Mouse (Mus musculus): ENCODE measurements around the gene Sfta2. TPM values are rescaled to one million over a fixed set of nuclear protein-coding genes. Genes with fewer than 3 reads are reported as not detected.
A peak's percentile ranks its signal among the peaks of the same experiment; 100 is the strongest.

Sfta2 gene
- polyA plus RNA-seq, 1 experiment, result not detected

DNA sequence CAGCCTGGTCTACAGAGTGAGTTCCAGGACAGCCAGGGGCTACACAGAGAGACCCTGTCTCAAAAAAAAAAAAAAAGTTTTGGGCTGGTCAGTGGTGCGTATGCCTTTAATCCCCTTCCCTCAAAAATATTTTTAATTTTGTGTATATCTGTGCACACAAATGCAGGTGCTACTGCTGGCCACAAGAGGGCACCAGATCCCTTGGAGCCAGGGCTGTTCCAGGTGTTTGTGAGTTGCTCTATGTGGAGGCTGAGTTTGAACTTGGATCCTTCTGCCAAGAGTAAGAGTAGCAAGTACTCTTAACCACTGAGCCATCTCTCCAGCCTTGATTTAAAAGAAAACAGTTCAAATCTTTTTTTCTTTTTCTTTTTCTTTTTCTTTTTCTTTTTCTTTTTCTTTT is 18.4 kb upstream of the Sfta2 start:
- no peak overlapping the region for H3K27ac ChIP-seq (ENCODE audit: insufficient read depth, low read depth, low read length)
- no peaks in the 10 kb centered on the region for H3K27me3 ChIP-seq (ENCODE audit: control insufficient read depth, insufficient read depth, low read length)
- H3K4me1 ChIP-seq (ENCODE audit: control insufficient read depth, insufficient read depth, insufficient read length, low read length), result peaks cover 3% of the 10 kb centered on the region; the same call in 1 of the 2 replicates
- H3K4me3 ChIP-seq (ENCODE audit: low read depth, low read length), result no peak overlapping the region
- TF ChIP-seq CTCF (IDR thresholded peaks at IDR 0.05; ENCODE audit: extremely low read depth, insufficient read length, insufficient replicate concordance, low read depth, low read length) (peak; percentile 55; the same call in 1 of the 2 replicates), POLR2A (IDR thresholded peaks at IDR 0.05; ENCODE audit: low read depth, low read length) (no peak)
- no peaks in the 10 kb centered on the region for H3K36me3 ChIP-seq (ENCODE audit: control insufficient read depth, insufficient read depth, low read length)
- 100% methylated on average over 1 of the region's 1 CpGs for WGBS

DNA sequence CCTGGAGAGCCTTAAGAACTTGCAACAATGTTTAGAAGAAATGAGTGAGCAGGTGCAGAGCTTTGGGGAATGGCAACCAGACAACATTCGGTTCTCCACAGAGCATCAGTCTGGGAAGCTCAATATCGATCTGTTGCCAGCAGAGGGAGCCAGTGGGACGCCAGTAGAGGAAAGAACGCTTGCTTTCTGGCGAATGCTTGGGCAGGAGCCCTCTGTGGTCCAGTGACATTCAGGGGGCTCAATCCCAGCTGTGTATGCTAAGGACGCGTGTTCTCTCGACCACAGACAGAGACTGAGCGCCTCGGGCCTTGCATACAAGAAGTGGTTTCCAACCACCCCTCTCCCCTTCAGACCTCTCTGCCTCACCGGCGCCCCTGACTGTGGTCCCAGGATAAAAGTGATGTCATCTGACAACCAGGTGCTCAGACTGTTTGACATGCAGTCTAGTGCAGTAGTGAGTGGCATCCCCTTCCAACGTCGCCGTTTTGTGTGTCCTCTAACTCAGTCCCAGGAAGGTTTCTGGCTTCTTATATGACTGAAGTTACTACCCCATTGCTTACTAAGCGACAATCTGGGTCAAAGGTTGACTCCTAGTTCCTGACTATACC is 16.9 kb upstream of the Sfta2 start:
- Histone ChIP-seq H3K27me3 (ENCODE audit: control insufficient read depth, insufficient read depth, low read length) (no peaks in the 10 kb centered on the region), H3K4me1 (ENCODE audit: control insufficient read depth, insufficient read depth, insufficient read length, low read length) (peaks cover 3% of the 10 kb centered on the region; the same call in 1 of the 2 replicates), H3K36me3 (ENCODE audit: control insufficient read depth, insufficient read depth, low read length) (no peaks in the 10 kb centered on the region), H3K27ac (ENCODE audit: insufficient read depth, low read depth, low read length) (no peak overlapping the region), H3K4me3 (ENCODE audit: low read depth, low read length) (no peak overlapping the region)
- WGBS, result 10% methylated on average over 16 of the region's 16 CpGs
- TF ChIP-seq CTCF (IDR thresholded peaks at IDR 0.05; ENCODE audit: extremely low read depth, insufficient read length, insufficient replicate concordance, low read depth, low read length), result peak; percentile 89
- TF ChIP-seq POLR2A (IDR thresholded peaks at IDR 0.05; ENCODE audit: low read depth, low read length), result no peak

DNA sequence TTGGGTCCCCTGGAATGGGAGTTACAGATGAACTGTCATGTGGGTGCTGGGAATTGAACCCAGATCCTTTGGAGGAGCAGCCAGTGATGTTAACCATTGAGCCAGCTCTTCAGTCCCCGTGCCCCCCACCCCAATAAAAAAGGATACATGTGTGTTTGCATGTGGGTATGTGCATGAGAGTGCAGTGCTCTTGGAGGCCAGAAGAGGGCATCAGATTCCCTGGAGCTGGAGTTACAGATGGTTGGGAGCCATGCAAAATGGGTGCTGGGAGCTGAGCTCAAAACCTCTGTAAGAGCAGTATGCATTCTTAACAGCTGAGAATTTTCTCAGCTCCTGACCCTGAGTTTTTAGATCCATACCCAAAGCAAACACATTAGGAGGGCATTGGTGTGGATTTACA is 14.1 kb upstream of the Sfta2 start:
- no peaks in the 10 kb centered on the region for H3K36me3 ChIP-seq (ENCODE audit: control insufficient read depth, insufficient read depth, low read length)
- no peak overlapping the region for H3K4me3 ChIP-seq (ENCODE audit: low read depth, low read length)
- H3K27me3 ChIP-seq (ENCODE audit: control insufficient read depth, insufficient read depth, low read length), result no peaks in the 10 kb centered on the region
- no peak for TF ChIP-seq POLR2A (IDR thresholded peaks at IDR 0.05; ENCODE audit: low read depth, low read length)
- TF ChIP-seq CTCF (IDR thresholded peaks at IDR 0.05; ENCODE audit: extremely low read depth, insufficient read length, insufficient replicate concordance, low read depth, low read length), result no peak
- H3K27ac ChIP-seq (ENCODE audit: insufficient read depth, low read depth, low read length), result no peak overlapping the region
- 67% methylated on average over 1 of the region's 1 CpGs for WGBS
- peaks cover 7% of the 10 kb centered on the region; the same call in 1 of the 2 replicates for H3K4me1 ChIP-seq (ENCODE audit: control insufficient read depth, insufficient read depth, insufficient read length, low read length)

DNA sequence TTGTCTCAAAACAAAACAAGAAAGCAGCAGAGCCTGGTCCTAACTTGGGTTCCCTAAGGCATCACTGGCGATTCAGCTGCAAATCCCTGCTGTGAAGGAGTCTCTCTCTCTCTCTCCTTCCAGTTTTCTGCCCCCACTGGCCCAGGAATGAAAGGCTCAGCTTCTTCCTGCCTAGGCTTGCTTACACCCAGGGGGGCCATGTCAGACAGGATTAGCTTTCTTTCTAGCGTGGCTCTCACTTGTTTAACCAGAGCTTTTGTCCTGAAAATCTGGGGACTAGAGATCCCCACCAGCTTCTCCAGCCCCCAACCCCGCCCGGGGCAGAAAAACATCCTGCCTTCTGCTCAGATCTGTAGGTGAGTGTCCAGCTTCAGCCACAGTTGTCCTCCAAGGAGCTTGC is 13.0 kb upstream of the Sfta2 start:
- TF ChIP-seq CTCF (IDR thresholded peaks at IDR 0.05; ENCODE audit: extremely low read depth, insufficient read length, insufficient replicate concordance, low read depth, low read length) (no peak), POLR2A (IDR thresholded peaks at IDR 0.05; ENCODE audit: low read depth, low read length) (no peak)
- Histone ChIP-seq H3K36me3 (ENCODE audit: control insufficient read depth, insufficient read depth, low read length) (no peaks in the 10 kb centered on the region), H3K27me3 (ENCODE audit: control insufficient read depth, insufficient read depth, low read length) (no peaks in the 10 kb centered on the region), H3K4me1 (ENCODE audit: control insufficient read depth, insufficient read depth, insufficient read length, low read length) (peaks cover 7% of the 10 kb centered on the region; the same call in 1 of the 2 replicates), H3K4me3 (ENCODE audit: low read depth, low read length) (no peak overlapping the region), H3K27ac (ENCODE audit: insufficient read depth, low read depth, low read length) (no peak overlapping the region)
- 71% methylated on average over 4 of the region's 4 CpGs for WGBS

DNA sequence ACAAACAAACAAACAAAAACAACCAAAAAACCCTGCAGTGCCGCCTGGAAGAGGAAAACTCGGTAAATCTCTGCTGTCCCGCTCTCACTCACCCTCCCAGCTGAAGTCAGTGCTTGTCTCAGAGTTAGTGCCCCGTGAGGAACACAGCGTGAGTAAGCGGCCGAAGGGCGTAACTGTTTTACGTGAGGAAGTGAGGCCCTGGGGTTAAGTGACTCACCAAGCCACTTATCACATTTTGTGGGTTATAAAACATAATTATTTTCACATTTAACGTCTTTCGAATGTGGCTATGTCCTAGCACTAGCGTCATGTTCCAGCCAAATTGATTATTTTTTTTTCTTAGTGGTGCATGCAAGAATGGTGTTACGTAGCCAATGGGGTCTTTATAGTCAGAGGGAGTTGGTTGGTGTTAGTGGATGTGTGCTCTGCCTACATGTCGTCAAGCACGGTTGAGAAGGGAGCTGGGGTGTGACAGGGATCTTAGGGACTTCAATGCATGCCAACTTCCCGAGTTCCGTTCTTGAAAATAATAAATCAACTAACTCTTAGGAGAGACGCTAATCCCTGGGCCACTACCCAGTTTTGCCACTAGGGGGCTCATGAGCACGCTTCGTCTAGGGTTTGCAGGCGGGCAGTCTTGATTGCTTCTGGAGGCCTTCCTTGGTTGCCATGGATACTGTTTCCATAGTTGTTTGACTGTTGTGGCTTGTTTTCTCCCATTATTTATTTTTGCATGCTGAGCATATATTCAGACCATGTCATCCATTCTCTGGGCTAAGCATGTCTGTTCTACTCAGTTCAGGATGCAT is 10.7 kb upstream of the Sfta2 start:
- TF ChIP-seq POLR2A (IDR thresholded peaks at IDR 0.05; ENCODE audit: low read depth, low read length) (no peak), CTCF (IDR thresholded peaks at IDR 0.05; ENCODE audit: extremely low read depth, insufficient read length, insufficient replicate concordance, low read depth, low read length) (peak; percentile 93)
- Histone ChIP-seq H3K36me3 (ENCODE audit: control insufficient read depth, insufficient read depth, low read length) (no peaks in the 10 kb centered on the region), H3K4me3 (ENCODE audit: low read depth, low read length) (no peak overlapping the region; the same call in 1 of the 2 replicates), H3K4me1 (ENCODE audit: control insufficient read depth, insufficient read depth, insufficient read length, low read length) (0 out of 2 replicates have a peak, but pooled peaks cover 4% of the 10 kb centered on the region), H3K27me3 (ENCODE audit: control insufficient read depth, insufficient read depth, low read length) (peaks cover 2% of the 10 kb centered on the region; the same call in 1 of the 2 replicates), H3K27ac (ENCODE audit: insufficient read depth, low read depth, low read length) (no peak overlapping the region)
- 11% methylated on average over 21 of the region's 21 CpGs for WGBS

DNA sequence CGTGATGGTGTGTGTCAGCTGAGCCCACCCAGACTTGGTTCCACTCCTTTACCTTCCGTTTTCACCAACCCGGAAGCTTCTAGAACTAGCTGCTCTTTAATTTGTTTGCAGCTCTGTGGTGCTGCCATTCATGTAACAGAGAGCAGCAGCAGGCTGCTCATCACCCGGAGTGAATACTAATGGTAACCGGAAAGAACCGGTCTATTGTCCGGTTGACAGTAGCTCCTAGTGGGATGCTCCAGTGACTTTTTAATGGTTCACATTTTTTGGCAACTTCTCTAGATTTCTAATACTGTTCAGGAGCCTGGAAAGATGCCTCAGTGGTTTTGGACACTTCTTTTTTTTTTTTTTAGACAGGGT is 10.2 kb upstream of the Sfta2 start:
- TF ChIP-seq POLR2A (IDR thresholded peaks at IDR 0.05; ENCODE audit: low read depth, low read length) (no peak), CTCF (IDR thresholded peaks at IDR 0.05; ENCODE audit: extremely low read depth, insufficient read length, insufficient replicate concordance, low read depth, low read length) (no peak)
- WGBS, result 76% methylated on average over 7 of the region's 7 CpGs

DNA sequence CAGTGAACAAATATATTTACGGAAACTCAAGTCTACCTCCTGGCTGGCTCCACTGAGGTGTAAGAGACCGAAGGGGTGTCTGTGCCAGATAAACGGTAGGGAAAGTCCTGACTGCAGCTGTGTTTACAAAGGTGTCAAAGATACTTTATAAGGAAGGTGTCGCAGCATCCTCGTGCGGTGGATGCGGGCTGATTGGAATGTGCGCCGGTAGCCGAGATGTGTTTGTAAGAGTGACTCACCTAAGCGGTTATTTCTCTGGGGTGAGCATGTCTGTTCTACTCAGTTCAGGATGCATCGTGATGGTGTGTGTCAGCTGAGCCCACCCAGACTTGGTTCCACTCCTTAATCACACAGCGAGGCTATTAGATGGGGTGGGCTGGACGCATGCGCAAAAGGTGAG is 9.6 kb upstream of the Sfta2 start:
- no peaks in the 10 kb centered on the region for H3K36me3 ChIP-seq (ENCODE audit: control insufficient read depth, insufficient read depth, low read length)
- 74% methylated on average over 15 of the region's 15 CpGs for WGBS
- no peak overlapping the region for H3K27ac ChIP-seq (ENCODE audit: insufficient read depth, low read depth, low read length)
- no peak overlapping the region for H3K4me3 ChIP-seq (ENCODE audit: low read depth, low read length)
- 0 out of 2 replicates have a peak, but pooled peaks cover 4% of the 10 kb centered on the region for H3K4me1 ChIP-seq (ENCODE audit: control insufficient read depth, insufficient read depth, insufficient read length, low read length)
- H3K27me3 ChIP-seq (ENCODE audit: control insufficient read depth, insufficient read depth, low read length), result peaks cover 3% of the 10 kb centered on the region; the same call in 1 of the 2 replicates
- TF ChIP-seq POLR2A (IDR thresholded peaks at IDR 0.05; ENCODE audit: low read depth, low read length) (no peak), CTCF (IDR thresholded peaks at IDR 0.05; ENCODE audit: extremely low read depth, insufficient read length, insufficient replicate concordance, low read depth, low read length) (no peak)

More for the DNA sequence above, 10.2 kb upstream of the Sfta2 start:
- H3K36me3 ChIP-seq (ENCODE audit: control insufficient read depth, insufficient read depth, low read length), result no peaks in the 10 kb centered on the region
- H3K4me3 ChIP-seq (ENCODE audit: low read depth, low read length), result no peak overlapping the region
- H3K27ac ChIP-seq (ENCODE audit: insufficient read depth, low read depth, low read length), result no peak overlapping the region
- H3K4me1 ChIP-seq (ENCODE audit: control insufficient read depth, insufficient read depth, insufficient read length, low read length), result 0 out of 2 replicates have a peak, but pooled peaks cover 4% of the 10 kb centered on the region
- peaks cover 3% of the 10 kb centered on the region; the same call in 1 of the 2 replicates for H3K27me3 ChIP-seq (ENCODE audit: control insufficient read depth, insufficient read depth, low read length)

Measured in small intestine, adult 2 months (tissue).